Comparison of ENCODE assay signal across 18 mouse cellular contexts in genomic region chr2:27930471-27931015, GRCm38 (mm10). TPM values are rescaled to one million over a fixed set of nuclear protein-coding genes. Genes with fewer than 3 reads are reported as not detected.
DNase-seq lines count a peak whose midpoint lies in the region; ATAC-seq and TF ChIP-seq lines count a peak whose summit lies in the region.
"Had no signal": no experiment of that assay in that cellular context is flagged by ENCODE, and none has a peak within 500 bp of the region (broad histone marks: within the 10 kb centered on the region; RNA-seq: fewer than 3 reads in every experiment).

No protein-coding gene starts in this region.

- WGBS in lung, embryonic 16.5 days: 84% methylated on average over 5 of the region's 5 CpGs
- 86% methylated on average over 5 of the region's 5 CpGs for WGBS in intestine, embryonic 16.5 days
- WGBS in stomach, postnatal 0 days: 78% methylated on average over 5 of the region's 5 CpGs

- intact Hi-C loops in left cerebral cortex, adult 2 months (cut with DNase I): no loop called here

- ATAC-seq in lung, embryonic 16.5 days (ENCODE audit: low read depth): no peak
- no peak for ATAC-seq in intestine, embryonic 16.5 days
- no peak for ATAC-seq in stomach, postnatal 0 days (ENCODE audit: low FRiP score, low TSS enrichment)
- ATAC-seq: forebrain, embryonic 14.5 days; inflammation-experienced regulatory T-cells, adult 6 months; midbrain, embryonic 13.5 days had no signal

- H3K4me1 ChIP-seq in lung, embryonic 16.5 days (replicated peaks; ENCODE audit: control insufficient read depth, insufficient read depth, low read length): peaks cover 52% of the 10 kb centered on the region
- peaks cover 41% of the 10 kb centered on the region for H3K4me1 ChIP-seq in intestine, embryonic 16.5 days (ENCODE audit: control insufficient read depth, insufficient read depth, low read length)
- peaks cover 14% of the 10 kb centered on the region for H3K4me1 ChIP-seq in stomach, postnatal 0 days (replicated peaks; ENCODE audit: control insufficient read depth, insufficient read depth)
- H3K4me1 ChIP-seq: liver, embryonic 13.5 days had no signal

- TF ChIP-seq CTCF in stomach, postnatal 0 days (IDR thresholded peaks at IDR 0.05; ENCODE audit: low read depth): no peak
- TF ChIP-seq CTCF in left cerebral cortex, adult 2 months (IDR thresholded peaks at IDR 0.05): no peak

- H3K27me3 ChIP-seq in lung, embryonic 16.5 days (ENCODE audit: control insufficient read depth, insufficient read depth, low read depth, low read length): no peaks in the 10 kb centered on the region
- H3K27me3 ChIP-seq in intestine, embryonic 16.5 days (replicated peaks; ENCODE audit: control insufficient read depth, insufficient read depth, low read length): no peaks in the 10 kb centered on the region
- H3K27me3 ChIP-seq in stomach, postnatal 0 days (ENCODE audit: control insufficient read depth, insufficient read depth, low read length): no peaks in the 10 kb centered on the region
- H3K27me3 ChIP-seq: heart, embryonic 13.5 days; liver, embryonic 13.5 days; midbrain, embryonic 13.5 days had no signal

- no peak overlapping the region for H3K4me2 ChIP-seq in lung, embryonic 16.5 days (ENCODE audit: low read depth, low read length)
- no peak overlapping the region for H3K4me2 ChIP-seq in intestine, embryonic 16.5 days (ENCODE audit: low read depth, low read length)
- no peak overlapping the region for H3K4me2 ChIP-seq in stomach, postnatal 0 days (replicated peaks; ENCODE audit: low read depth)
- H3K4me2 ChIP-seq: heart, embryonic 13.5 days; liver, embryonic 13.5 days; midbrain, embryonic 13.5 days had no signal

- no peak overlapping the region for H3K4me3 ChIP-seq in lung, embryonic 16.5 days (ENCODE audit: low read length)
- H3K4me3 ChIP-seq in intestine, embryonic 16.5 days (ENCODE audit: low read length): no peak overlapping the region
- H3K4me3 ChIP-seq in stomach, postnatal 0 days (ENCODE audit: low read depth, low read length): no peak overlapping the region
- no peak overlapping the region for H3K4me3 ChIP-seq in left cerebral cortex, adult 2 months
- H3K4me3 ChIP-seq: heart, embryonic 13.5 days; liver, embryonic 13.5 days; midbrain, embryonic 13.5 days had no signal

- TF ChIP-seq EP300 in stomach, postnatal 0 days (optimal IDR thresholded peaks at IDR 0.05): no peak

- H3K9ac ChIP-seq in lung, embryonic 16.5 days (ENCODE audit: low read length): no peak overlapping the region
- H3K9ac ChIP-seq in intestine, embryonic 16.5 days (ENCODE audit: low read depth, low read length): 0 out of 2 replicates have a peak overlapping the region, but pooled peaks have one; percentile 19
- peak overlapping the region; percentile 41; the same call in 1 of the 2 replicates for H3K9ac ChIP-seq in stomach, postnatal 0 days (ENCODE audit: low read length)
- H3K9ac ChIP-seq: liver, embryonic 13.5 days; midbrain, embryonic 13.5 days had no signal

- H3K36me3 ChIP-seq in lung, embryonic 16.5 days (ENCODE audit: control insufficient read depth, insufficient read depth, low read length): peaks cover 2% of the 10 kb centered on the region; the same call in 1 of the 2 replicates
- no peaks in the 10 kb centered on the region for H3K36me3 ChIP-seq in intestine, embryonic 16.5 days (ENCODE audit: control insufficient read depth, insufficient read depth, low read length)
- peaks cover 2% of the 10 kb centered on the region; the same call in 1 of the 2 replicates for H3K36me3 ChIP-seq in stomach, postnatal 0 days (ENCODE audit: control insufficient read depth, insufficient read depth, low read length)
- H3K36me3 ChIP-seq: liver, embryonic 13.5 days; midbrain, embryonic 13.5 days had no signal

- peak overlapping the region; percentile 48 for H3K27ac ChIP-seq in lung, embryonic 16.5 days (ENCODE audit: low read length)
- H3K27ac ChIP-seq in intestine, embryonic 16.5 days (ENCODE audit: low read length): peak overlapping the region; percentile 41
- peak overlapping the region; percentile 3; the same call in 1 of the 2 replicates for H3K27ac ChIP-seq in stomach, postnatal 0 days (replicated peaks)
- no peak overlapping the region for H3K27ac ChIP-seq in left cerebral cortex, adult 2 months
- H3K27ac ChIP-seq: liver, embryonic 13.5 days; midbrain, embryonic 13.5 days had no signal

- peak; percentile 52 to 56 for DNase-seq in adrenal gland, postnatal 36 days
- no peak for DNase-seq in adrenal gland, postnatal 10 days
- no peak for DNase-seq in lung, postnatal 4 days
- no peak for DNase-seq in stomach, postnatal 0 days (ENCODE audit: low spot score)
- no peak for DNase-seq in spleen, adult 12 weeks (ENCODE audit: low spot score)
- no peak for DNase-seq in left cerebral cortex, adult 2 months (ENCODE audit: extremely low spot score in 1 of 2, low spot score in 2 of 2)
- DNase-seq: B cell, adult 2 months; cerebellum, postnatal 36 days; layer of hippocampus, adult 9-11 months; liver, embryonic 13.5 days; right cerebral cortex, adult 18-20 months; thymus, adult 18-20 months had no signal

- no peaks in the 10 kb centered on the region for H3K9me3 ChIP-seq in lung, embryonic 16.5 days (ENCODE audit: control insufficient read depth, low read length)
- H3K9me3 ChIP-seq in intestine, embryonic 16.5 days (ENCODE audit: control insufficient read depth, low read length): no peaks in the 10 kb centered on the region
- H3K9me3 ChIP-seq in stomach, postnatal 0 days (ENCODE audit: control insufficient read depth, low read length): no peaks in the 10 kb centered on the region
- H3K9me3 ChIP-seq: heart, embryonic 13.5 days; liver, embryonic 13.5 days; midbrain, embryonic 13.5 days had no signal

RNA-seq across cellular contexts. Expression of gene Col5a1, which starts 44.3 kb away (rescaled TPM):
- 10 to 100 TPM; 51.4 to 64.3 TPM for total RNA-seq in adrenal gland, postnatal 36 days (2021)
- 100 to 1,000 TPM; 101 to 110 TPM for total RNA-seq in adrenal gland, postnatal 10 days (2021)
- polyA plus RNA-seq in lung, embryonic 16.5 days (2015; fragmentation: Nextera tagmentation; extraction: Ambion mirVana): 66.2 and 69.5 TPM in 2 replicates
- 78.1 and 80.5 TPM in 2 replicates for polyA plus RNA-seq in intestine, embryonic 16.5 days (2015; fragmentation: Nextera tagmentation; extraction: Ambion mirVana)
- 68.7 and 69.2 TPM in 2 replicates for polyA plus RNA-seq in stomach, postnatal 0 days (2015; fragmentation: Nextera tagmentation; extraction: Ambion mirVana)
- 10 to 100 TPM in 1 of 2 experiments, 1 to 10 TPM in 1; 6.9 to 10.1 TPM for total RNA-seq in left cerebral cortex, adult 2 months (2021)
- polyA plus RNA-seq: inflammation-experienced regulatory T-cells, adult 6 months had no signal

Comparison
In these comparisons a context has a peak if more than half of its experiments do, and no peak if none do; other contexts are left out.
1. DNase-seq: peak in adrenal gland, postnatal 36 days (2 of 2); none in adrenal gland, postnatal 10 days (single experiment), lung, postnatal 4 days (0 of 2), stomach, postnatal 0 days (single experiment), spleen, adult 12 weeks (single experiment) and left cerebral cortex, adult 2 months (0 of 2).
2. RNA of gene Col5a1, which starts 44.3 kb away (total RNA-seq): 101 to 110 TPM in adrenal gland, postnatal 10 days and 51.4 to 64.3 TPM in adrenal gland, postnatal 36 days; 6.9 to 10.1 TPM in left cerebral cortex, adult 2 months; every median in the first group is over 4 times any median in the second.